Mouse (Mus musculus): ENCODE measurements around the gene Gsk3a. TPM values are rescaled to one million over a fixed set of nuclear protein-coding genes. Genes with fewer than 3 reads are reported as not detected.

The Gsk3a gene
- total RNA-seq (2014; fragmentation: Nextera tagmentation): 76.4 and 110 TPM in 2 replicates
- total RNA-seq (2017): 41.8 and 45.8 TPM in 2 replicates

GRCm38 (mm10) chr7:25237249-25238014, at the start of gene Gsk3a:
TSS of gene Gsk3a (minus strand) at chr7:25237851.
- ATAC-seq (replicated peaks; ENCODE audit: poor library complexity, severe bottlenecking): peak; percentile 69

- no peak for ATAC-seq (replicated peaks; ENCODE audit: poor library complexity, severe bottlenecking)
Measured at GRCm38 (mm10) chr7:25286989-25287388, 49.3 kb upstream of the Gsk3a start.

GRCm38 (mm10) chr7:25285511-25286238, 48.0 kb upstream of the Gsk3a start:
- ATAC-seq (replicated peaks; ENCODE audit: poor library complexity, severe bottlenecking): no peak

GRCm38 (mm10) chr7:25284766-25285165, 47.1 kb upstream of the Gsk3a start:
- no peak for ATAC-seq (replicated peaks; ENCODE audit: poor library complexity, severe bottlenecking)

- ATAC-seq (replicated peaks; ENCODE audit: poor library complexity, severe bottlenecking): no peak
Measured at GRCm38 (mm10) chr7:25284171-25284570, 46.5 kb upstream of the Gsk3a start.

GRCm38 (mm10) chr7:25283637-25284036, 46.0 kb upstream of the Gsk3a start:
- ATAC-seq (replicated peaks; ENCODE audit: poor library complexity, severe bottlenecking): peak; percentile 38

GRCm38 (mm10) chr7:25282731-25283211, 45.1 kb upstream of the Gsk3a start:
- no peak for ATAC-seq (replicated peaks; ENCODE audit: poor library complexity, severe bottlenecking)

- peak; percentile 59 for ATAC-seq (replicated peaks; ENCODE audit: poor library complexity, severe bottlenecking)
Measured at GRCm38 (mm10) chr7:25281734-25282601, 44.3 kb upstream of the Gsk3a start.

GRCm38 (mm10) chr7:25281166-25281733, 43.6 kb upstream of the Gsk3a start:
- no peak for ATAC-seq (replicated peaks; ENCODE audit: poor library complexity, severe bottlenecking)

- ATAC-seq (replicated peaks; ENCODE audit: poor library complexity, severe bottlenecking): no peak
Measured at GRCm38 (mm10) chr7:25279861-25280791, 42.5 kb upstream of the Gsk3a start.

GRCm38 (mm10) chr7:25279076-25279860, 41.6 kb upstream of the Gsk3a start:
- ATAC-seq (replicated peaks; ENCODE audit: poor library complexity, severe bottlenecking): peak; percentile 5

- ATAC-seq (replicated peaks; ENCODE audit: poor library complexity, severe bottlenecking): peak; percentile 43
Measured at GRCm38 (mm10) chr7:25278341-25279075, 40.9 kb upstream of the Gsk3a start.

GRCm38 (mm10) chr7:25277998-25278340, 40.3 kb upstream of the Gsk3a start:
- ATAC-seq (replicated peaks; ENCODE audit: poor library complexity, severe bottlenecking): no peak

- ATAC-seq (replicated peaks; ENCODE audit: poor library complexity, severe bottlenecking): no peak
Measured at GRCm38 (mm10) chr7:25277405-25277804, 39.8 kb upstream of the Gsk3a start.

GRCm38 (mm10) chr7:25275555-25276298, 38.1 kb upstream of the Gsk3a start:
- no peak for ATAC-seq (replicated peaks; ENCODE audit: poor library complexity, severe bottlenecking)

- ATAC-seq (replicated peaks; ENCODE audit: poor library complexity, severe bottlenecking): no peak
Measured at GRCm38 (mm10) chr7:25274996-25275395, 37.3 kb upstream of the Gsk3a start.

GRCm38 (mm10) chr7:25274571-25274970, 36.9 kb upstream of the Gsk3a start:
- no peak for ATAC-seq (replicated peaks; ENCODE audit: poor library complexity, severe bottlenecking)

All from granulocyte monocyte progenitor cell, adult 5-6 weeks (primary cell).